12 mouse cellular contexts compared by ENCODE assay signal in the genomic region with DNA sequence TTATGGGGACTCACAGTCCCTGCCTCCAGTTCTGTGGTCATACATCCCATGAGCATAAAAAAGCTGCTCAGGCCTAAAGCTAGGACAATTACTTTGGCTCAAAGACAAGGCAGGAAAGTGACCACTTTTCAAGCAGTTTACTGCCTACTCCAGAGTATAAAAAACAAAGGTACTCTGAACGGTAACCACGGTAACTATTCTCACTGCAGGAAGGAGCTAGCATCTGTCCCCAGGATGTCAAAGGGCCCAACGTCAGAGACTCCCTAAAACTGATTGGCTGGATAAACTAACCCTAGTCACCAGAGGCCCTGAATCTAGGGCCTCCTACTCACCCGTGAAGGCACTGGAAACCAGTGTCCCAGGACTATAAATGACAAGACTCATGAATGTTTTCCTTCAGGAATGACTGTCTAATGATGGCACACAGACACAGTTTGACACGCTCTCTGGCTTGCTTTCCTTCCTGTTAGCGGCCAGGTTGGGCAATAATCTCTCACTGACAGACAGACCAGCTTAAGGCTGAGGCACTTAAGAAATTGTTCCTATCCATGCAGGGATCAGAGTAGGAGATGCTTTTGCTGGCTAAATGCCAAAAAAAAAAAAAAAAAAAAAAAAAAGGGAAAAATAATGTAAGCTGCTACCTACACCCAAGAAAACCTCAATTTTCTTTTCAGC. TPM values are rescaled to one million over a fixed set of nuclear protein-coding genes. Genes with fewer than 3 reads are reported as not detected.
DNase-seq lines count a peak whose midpoint lies in the region; ATAC-seq and TF ChIP-seq lines count a peak whose summit lies in the region.
"Had no signal": no experiment of that assay in that cellular context is flagged by ENCODE, and none has a peak within 500 bp of the region (broad histone marks: within the 10 kb centered on the region; RNA-seq: fewer than 3 reads in every experiment).

No protein-coding gene starts in this region.

- no peak overlapping the region for H3K4me3 ChIP-seq in lung, embryonic 14.5 days (ENCODE audit: low read depth, low read length)
- H3K4me3 ChIP-seq in lung, adult 2 months (replicated peaks; ENCODE audit: extremely low read depth, low read depth, low read length), result no peak overlapping the region
- no peak overlapping the region for H3K4me3 ChIP-seq in intestine, embryonic 16.5 days (ENCODE audit: low read length)
- no peak overlapping the region for H3K4me3 ChIP-seq in midbrain, postnatal 0 days (ENCODE audit: low read depth, low read length)
- H3K4me3 ChIP-seq in layer of hippocampus, adult 2 months, result no peak overlapping the region
- H3K4me3 ChIP-seq: gastrocnemius, adult 2 months had no signal

- 58% methylated on average over 6 of the region's 6 CpGs for WGBS in lung, embryonic 14.5 days
- WGBS in lung, adult 2 months, result 65% methylated on average over 6 of the region's 6 CpGs
- 48% methylated on average over 6 of the region's 6 CpGs for WGBS in intestine, embryonic 16.5 days
- WGBS in midbrain, postnatal 0 days, result 41% methylated on average over 6 of the region's 6 CpGs

- H3K9ac ChIP-seq in lung, embryonic 14.5 days, result no peak overlapping the region
- no peak overlapping the region for H3K9ac ChIP-seq in intestine, embryonic 16.5 days (ENCODE audit: low read depth, low read length)
- H3K9ac ChIP-seq in midbrain, postnatal 0 days (replicated peaks; ENCODE audit: low read length, poor library complexity, severe bottlenecking), result no peak overlapping the region
- H3K9ac ChIP-seq: liver, embryonic 14.5 days had no signal

- no peaks in the 10 kb centered on the region for H3K36me3 ChIP-seq in lung, embryonic 14.5 days (ENCODE audit: insufficient read depth)
- H3K36me3 ChIP-seq in intestine, embryonic 16.5 days (ENCODE audit: control insufficient read depth, insufficient read depth, low read length), result no peaks in the 10 kb centered on the region
- no peaks in the 10 kb centered on the region for H3K36me3 ChIP-seq in midbrain, postnatal 0 days (ENCODE audit: insufficient read depth, low read length)

- no peak for TF ChIP-seq POLR2A in lung, adult 2 months (IDR thresholded peaks at IDR 0.05; ENCODE audit: borderline replicate concordance, extremely low read depth, low read depth, low read length)

- no peak overlapping the region for H3K4me2 ChIP-seq in lung, embryonic 14.5 days
- no peak overlapping the region for H3K4me2 ChIP-seq in intestine, embryonic 16.5 days (ENCODE audit: low read depth, low read length)
- no peak overlapping the region for H3K4me2 ChIP-seq in midbrain, postnatal 0 days (ENCODE audit: low read depth, low read length, poor library complexity, severe bottlenecking)

- H3K27ac ChIP-seq in lung, embryonic 14.5 days (ENCODE audit: low read depth), result no peak overlapping the region
- no peak overlapping the region for H3K27ac ChIP-seq in intestine, embryonic 16.5 days (ENCODE audit: low read length)
- no peak overlapping the region for H3K27ac ChIP-seq in midbrain, postnatal 0 days (ENCODE audit: low read depth, low read length)
- H3K27ac ChIP-seq in layer of hippocampus, adult 2 months, result no peak overlapping the region
- H3K27ac ChIP-seq: gastrocnemius, adult 2 months; liver, embryonic 14.5 days had no signal

- H3K9me3 ChIP-seq in lung, embryonic 14.5 days (ENCODE audit: low read depth, low read length), result no peaks in the 10 kb centered on the region
- H3K9me3 ChIP-seq in intestine, embryonic 16.5 days (ENCODE audit: control insufficient read depth, low read length), result no peaks in the 10 kb centered on the region
- H3K9me3 ChIP-seq in midbrain, postnatal 0 days (ENCODE audit: low read length), result no peaks in the 10 kb centered on the region

- no peaks in the 10 kb centered on the region for H3K27me3 ChIP-seq in lung, embryonic 14.5 days (ENCODE audit: insufficient read depth, low read length)
- no peaks in the 10 kb centered on the region for H3K27me3 ChIP-seq in intestine, embryonic 16.5 days (replicated peaks; ENCODE audit: control insufficient read depth, insufficient read depth, low read length)
- H3K27me3 ChIP-seq in midbrain, postnatal 0 days (ENCODE audit: insufficient read depth, low read length), result no peaks in the 10 kb centered on the region

- no peak for TF ChIP-seq CTCF in lung, embryonic 14.5 days (IDR thresholded peaks at IDR 0.05; ENCODE audit: low read depth)
- no peak for TF ChIP-seq CTCF in lung, adult 2 months (IDR thresholded peaks at IDR 0.05; ENCODE audit: insufficient read depth, low read length)
- no peak for TF ChIP-seq CTCF in midbrain, postnatal 0 days (IDR thresholded peaks at IDR 0.05)
- TF ChIP-seq CTCF in layer of hippocampus, adult 2 months (conservative IDR thresholded peaks at IDR 0.05), result no peak

- DNase-seq in cerebellum, postnatal 14 days, result peak; percentile 9 to 10
- DNase-seq in cerebellum, adult 18-20 months, result no peak
- DNase-seq in lung, embryonic 14.5 days, result peak; percentile 20
- DNase-seq in lung, adult 2 months, result no peak
- DNase-seq in midbrain, postnatal 0 days (ENCODE audit: low spot score), result peak; percentile 12
- DNase-seq in thymus, postnatal 0 days (ENCODE audit: low spot score), result no peak
- DNase-seq in layer of hippocampus, adult 2 months (ENCODE audit: low spot score in 2 of 2), result no peak
- DNase-seq: cerebellum, postnatal 25 days; gastrocnemius, adult 2 months; left cerebral cortex, postnatal 4 days had no signal

- H3K4me1 ChIP-seq in lung, embryonic 14.5 days (ENCODE audit: insufficient read depth), result no peaks in the 10 kb centered on the region
- H3K4me1 ChIP-seq in lung, adult 2 months (ENCODE audit: control insufficient read depth, insufficient read depth, low read length), result no peaks in the 10 kb centered on the region
- peaks cover 5% of the 10 kb centered on the region; the same call in 1 of the 2 replicates for H3K4me1 ChIP-seq in intestine, embryonic 16.5 days (ENCODE audit: control insufficient read depth, insufficient read depth, low read length)
- H3K4me1 ChIP-seq in midbrain, postnatal 0 days (ENCODE audit: insufficient read depth, low read length), result no peaks in the 10 kb centered on the region

- peak; percentile 44; the same call in 1 of the 2 replicates for ATAC-seq in lung, embryonic 14.5 days (ENCODE audit: insufficient read depth)
- ATAC-seq in intestine, embryonic 16.5 days, result 0 out of 2 replicates have a peak, but pooled peaks have one; percentile 10
- no peak for ATAC-seq in midbrain, postnatal 0 days (ENCODE audit: low FRiP score)

RNA-seq across cellular contexts. Expression of gene Shq1, which starts 57.2 kb away (rescaled TPM):
- 15.9 and 17.7 TPM in 2 replicates for polyA plus RNA-seq in lung, embryonic 14.5 days (2014; fragmentation: Nextera tagmentation; extraction: Ambion mirVana)
- 3.0 and 3.2 TPM in 2 replicates for polyA plus RNA-seq in lung, adult 2 months (2012; rRNA removed)
- 14.9 and 17.8 TPM in 2 replicates for polyA plus RNA-seq in intestine, embryonic 16.5 days (2015; fragmentation: Nextera tagmentation; extraction: Ambion mirVana)
- total RNA-seq in midbrain, postnatal 0 days (2014; rRNA removed), result 4.3 and 5.6 TPM in 2 replicates
- polyA plus RNA-seq in midbrain, postnatal 0 days (2015; fragmentation: Nextera tagmentation; extraction: Ambion mirVana), result 3.7 and 5.6 TPM in 2 replicates
- 14.0 and 15.4 TPM in 2 replicates for polyA plus RNA-seq in thymus, postnatal 0 days (2015; fragmentation: Nextera tagmentation; extraction: Ambion mirVana)
- 1 to 10 TPM; 6.4 to 6.7 TPM for total RNA-seq in layer of hippocampus, adult 2 months (2021)

Comparison
In these comparisons a context has a peak if more than half of its experiments do, and no peak if none do; other contexts are left out.
1. DNase-seq: peak in cerebellum, postnatal 14 days (2 of 2), lung, embryonic 14.5 days (single experiment) and midbrain, postnatal 0 days (single experiment); none in cerebellum, adult 18-20 months (0 of 2), lung, adult 2 months (single experiment), thymus, postnatal 0 days (single experiment) and layer of hippocampus, adult 2 months (0 of 2).